ENCODE assay signal across 8 mouse cellular contexts in genomic region chr1:80757977-80758797, GRCm38 (mm10). TPM values are rescaled to one million over a fixed set of nuclear protein-coding genes. Genes with fewer than 3 reads are reported as not detected.
DNase-seq lines count a peak whose midpoint lies in the region; ATAC-seq and TF ChIP-seq lines count a peak whose summit lies in the region.

Gene Dock10, minus strand, starts transcription at chr1:80758527.

- H3K9me3 ChIP-seq in embryonic facial prominence, embryonic 11.5 days (replicated peaks; ENCODE audit: control insufficient read depth, low read length), result no peaks in the 10 kb centered on the region
- H3K9me3 ChIP-seq in heart, embryonic 11.5 days (replicated peaks; ENCODE audit: control insufficient read depth, low read length), result no peaks in the 10 kb centered on the region
- H3K9me3 ChIP-seq in kidney, postnatal 0 days (replicated peaks; ENCODE audit: low read length), result no peaks in the 10 kb centered on the region
- no peaks in the 10 kb centered on the region for H3K9me3 ChIP-seq in liver, embryonic 13.5 days (replicated peaks)
- H3K9me3 ChIP-seq in stomach, embryonic 16.5 days (replicated peaks; ENCODE audit: control insufficient read depth, low read length), result no peaks in the 10 kb centered on the region

- peak within 1 kb of the TSS; percentile 67 for H3K9ac ChIP-seq in embryonic facial prominence, embryonic 11.5 days (replicated peaks; ENCODE audit: low read length)
- H3K9ac ChIP-seq in heart, embryonic 11.5 days (ENCODE audit: low read depth, low read length), result peak within 1 kb of the TSS; percentile 68
- peak within 1 kb of the TSS; percentile 49 for H3K9ac ChIP-seq in kidney, postnatal 0 days (ENCODE audit: low read depth, low read length)
- peak within 1 kb of the TSS; percentile 49 for H3K9ac ChIP-seq in liver, embryonic 13.5 days
- peak within 1 kb of the TSS; percentile 61 for H3K9ac ChIP-seq in stomach, embryonic 16.5 days (ENCODE audit: low read length)

- TF ChIP-seq POLR2A in testis, adult 2 months (IDR thresholded peaks at IDR 0.05; ENCODE audit: control insufficient read depth, low read depth, low read length), result no peak

- H3K4me2 ChIP-seq in embryonic facial prominence, embryonic 11.5 days (ENCODE audit: low read depth, low read length), result peak within 1 kb of the TSS; percentile 97
- H3K4me2 ChIP-seq in heart, embryonic 11.5 days, result peak within 1 kb of the TSS; percentile 95
- H3K4me2 ChIP-seq in kidney, postnatal 0 days (ENCODE audit: low read length), result peak within 1 kb of the TSS; percentile 93
- peak within 1 kb of the TSS; percentile 67 for H3K4me2 ChIP-seq in liver, embryonic 13.5 days
- peak within 1 kb of the TSS; percentile 77 for H3K4me2 ChIP-seq in stomach, embryonic 16.5 days (ENCODE audit: low read depth, low read length)

- peak; percentile 69 for ATAC-seq in embryonic facial prominence, embryonic 11.5 days (replicated peaks; ENCODE audit: insufficient number of reproducible peaks, low FRiP score, low TSS enrichment, low read depth)
- ATAC-seq in heart, embryonic 11.5 days (replicated peaks; ENCODE audit: insufficient number of reproducible peaks, low FRiP score, low TSS enrichment), result peak; percentile 68
- ATAC-seq in kidney, postnatal 0 days (replicated peaks; ENCODE audit: low FRiP score, low read depth), result peak; percentile 83
- ATAC-seq in liver, embryonic 13.5 days (ENCODE audit: low read depth), result peak; percentile 36
- peak; percentile 75 for ATAC-seq in stomach, embryonic 16.5 days (ENCODE audit: insufficient read depth, low FRiP score)

- H3K27ac ChIP-seq in testis, adult 2 months (ENCODE audit: control insufficient read depth, insufficient read depth, low read depth, low read length), result no peak within 1 kb of the TSS
- no peak within 1 kb of the TSS for H3K27ac ChIP-seq in embryonic facial prominence, embryonic 11.5 days (replicated peaks; ENCODE audit: low read depth, low read length)
- no peak within 1 kb of the TSS for H3K27ac ChIP-seq in heart, embryonic 11.5 days (ENCODE audit: low read depth, low read length)
- H3K27ac ChIP-seq in kidney, postnatal 0 days, result no peak within 1 kb of the TSS
- no peak within 1 kb of the TSS for H3K27ac ChIP-seq in liver, embryonic 13.5 days
- H3K27ac ChIP-seq in stomach, embryonic 16.5 days (ENCODE audit: low read length), result peak within 1 kb of the TSS; percentile 18; the same call in 1 of the 2 replicates

- H3K27me3 ChIP-seq in testis, adult 2 months (ENCODE audit: control insufficient read depth, insufficient read depth, low read length), result no peaks in the 10 kb centered on the region
- no peaks in the 10 kb centered on the region for H3K27me3 ChIP-seq in embryonic facial prominence, embryonic 11.5 days (ENCODE audit: control insufficient read depth, insufficient read depth, low read length)
- no peaks in the 10 kb centered on the region; the same call in 1 of the 2 replicates for H3K27me3 ChIP-seq in heart, embryonic 11.5 days (ENCODE audit: control insufficient read depth, insufficient read depth, low read length)
- H3K27me3 ChIP-seq in kidney, postnatal 0 days (ENCODE audit: insufficient read depth, low read length), result no peaks in the 10 kb centered on the region
- peaks cover 35% of the 10 kb centered on the region for H3K27me3 ChIP-seq in liver, embryonic 13.5 days
- H3K27me3 ChIP-seq in stomach, embryonic 16.5 days (ENCODE audit: control insufficient read depth, insufficient read depth, low read length), result peaks cover 10% of the 10 kb centered on the region

- H3K4me3 ChIP-seq in testis, adult 2 months (ENCODE audit: control insufficient read depth, low read depth, low read length), result peak within 1 kb of the TSS; percentile 71
- H3K4me3 ChIP-seq in embryonic facial prominence, embryonic 11.5 days (ENCODE audit: low read depth, low read length), result peak within 1 kb of the TSS; percentile 62
- H3K4me3 ChIP-seq in heart, embryonic 11.5 days (ENCODE audit: low read depth, low read length), result peak within 1 kb of the TSS; percentile 62
- H3K4me3 ChIP-seq in kidney, postnatal 0 days (replicated peaks; ENCODE audit: low read depth, low read length), result peak within 1 kb of the TSS; percentile 58
- peak within 1 kb of the TSS; percentile 59 for H3K4me3 ChIP-seq in liver, embryonic 13.5 days (replicated peaks)
- peak within 1 kb of the TSS; percentile 64 for H3K4me3 ChIP-seq in stomach, embryonic 16.5 days (replicated peaks; ENCODE audit: low read length)

- no peak for DNase-seq in testis, postnatal 14 days (ENCODE audit: low spot score)
- peak; percentile 62 for DNase-seq in embryonic facial prominence, embryonic 11.5 days (ENCODE audit: low spot score)
- DNase-seq in kidney, postnatal 0 days (ENCODE audit: low spot score), result peak; percentile 39
- no peak for DNase-seq in liver, embryonic 13.5 days
- peak; percentile 79 to 80 for DNase-seq in natural killer cell, adult 2 months (ENCODE audit: low spot score in 2 of 2)

- no peaks in the 10 kb centered on the region for H3K36me3 ChIP-seq in testis, adult 2 months (ENCODE audit: control insufficient read depth, insufficient read depth, low read length)
- no peaks in the 10 kb centered on the region for H3K36me3 ChIP-seq in embryonic facial prominence, embryonic 11.5 days (replicated peaks; ENCODE audit: control insufficient read depth, insufficient read depth, low read depth, low read length)
- no peaks in the 10 kb centered on the region for H3K36me3 ChIP-seq in heart, embryonic 11.5 days (ENCODE audit: control insufficient read depth, insufficient read depth, low read length)
- no peaks in the 10 kb centered on the region for H3K36me3 ChIP-seq in kidney, postnatal 0 days (ENCODE audit: insufficient read depth, low read length)
- H3K36me3 ChIP-seq in liver, embryonic 13.5 days, result no peaks in the 10 kb centered on the region
- H3K36me3 ChIP-seq in stomach, embryonic 16.5 days (ENCODE audit: control insufficient read depth, insufficient read depth, low read length), result no peaks in the 10 kb centered on the region

- TF ChIP-seq CTCF in testis, adult 2 months (IDR thresholded peaks at IDR 0.05; ENCODE audit: control insufficient read depth, insufficient read depth, insufficient replicate concordance, low read depth, low read length), result no peak
- no peak for TF ChIP-seq CTCF in kidney, postnatal 0 days (IDR thresholded peaks at IDR 0.05; ENCODE audit: low read depth)

- peaks cover 4% of the 10 kb centered on the region for H3K4me1 ChIP-seq in testis, adult 2 months (ENCODE audit: control insufficient read depth, insufficient read depth, low read length)
- H3K4me1 ChIP-seq in embryonic facial prominence, embryonic 11.5 days (ENCODE audit: control insufficient read depth, insufficient read depth, low read length), result no peaks in the 10 kb centered on the region; the same call in 1 of the 2 replicates
- no peaks in the 10 kb centered on the region for H3K4me1 ChIP-seq in heart, embryonic 11.5 days (ENCODE audit: control insufficient read depth, insufficient read depth, low read length)
- peaks cover 10% of the 10 kb centered on the region; the same call in 1 of the 2 replicates for H3K4me1 ChIP-seq in kidney, postnatal 0 days (replicated peaks; ENCODE audit: insufficient read depth, low read length)
- peaks cover 12% of the 10 kb centered on the region for H3K4me1 ChIP-seq in liver, embryonic 13.5 days (replicated peaks)
- H3K4me1 ChIP-seq in stomach, embryonic 16.5 days (ENCODE audit: control insufficient read depth, insufficient read depth, low read length), result peaks cover 5% of the 10 kb centered on the region; the same call in 1 of the 2 replicates

- WGBS in embryonic facial prominence, embryonic 11.5 days, result under 1% methylated on average over 66 of the region's 82 CpGs
- under 1% methylated on average over 77 of the region's 82 CpGs for WGBS in heart, embryonic 11.5 days (ENCODE audit: insufficient replicate concordance)
- WGBS in kidney, postnatal 0 days, result under 1% methylated on average over 68 of the region's 82 CpGs
- WGBS in liver, embryonic 13.5 days (ENCODE audit: insufficient replicate concordance), result under 1% methylated on average over 80 of the region's 82 CpGs
- WGBS in stomach, embryonic 16.5 days, result under 1% methylated on average over 77 of the region's 82 CpGs

RNA-seq across cellular contexts. Expression of gene Dock10, which starts in this region (rescaled TPM):
- 0.19 and 0.23 TPM in 2 replicates for polyA plus RNA-seq in testis, adult 2 months (2012; rRNA removed)
- polyA plus RNA-seq in embryonic facial prominence, embryonic 11.5 days (2014; fragmentation: Nextera tagmentation; extraction: Ambion mirVana), result 5.4 and 5.5 TPM in 2 replicates
- polyA plus RNA-seq in heart, embryonic 11.5 days (2014; fragmentation: Nextera tagmentation; extraction: Ambion mirVana), result 3.6 and 3.7 TPM in 2 replicates
- 2.4 and 2.6 TPM in 2 replicates for polyA plus RNA-seq in kidney, postnatal 0 days (2015; fragmentation: Nextera tagmentation; extraction: Ambion mirVana)
- polyA plus RNA-seq in liver, embryonic 13.5 days (2015; fragmentation: Nextera tagmentation; extraction: Ambion mirVana), result 2.2 and 3.2 TPM in 2 replicates
- 7.2 and 8.1 TPM in 2 replicates for polyA plus RNA-seq in stomach, embryonic 16.5 days (2015; fragmentation: Nextera tagmentation; extraction: Ambion mirVana)

Comparison
In these comparisons a context has a peak if more than half of its experiments do, and no peak if none do; other contexts are left out.
1. DNase-seq: peak in embryonic facial prominence, embryonic 11.5 days (single experiment), kidney, postnatal 0 days (single experiment) and natural killer cell, adult 2 months (2 of 2); none in testis, postnatal 14 days (single experiment) and liver, embryonic 13.5 days (single experiment).
2. Peak in every context shown above with its lines, with median percentiles within 50 percentile points of each other: H3K4me3 ChIP-seq, ATAC-seq, H3K4me2 ChIP-seq and H3K9ac ChIP-seq.